Mouse (Mus musculus) hindbrain, embryonic 13.5 days (tissue): ENCODE data around the gene Dmkn. TPM values are rescaled to one million over a fixed set of nuclear protein-coding genes. Genes with fewer than 3 reads are reported as not detected.
"Not testable (repeated sequence)": the region's sequence is repeated elsewhere in the genome, so short reads cannot be mapped to it uniquely, and the experiment has no call there.

Experiments used
- ATAC-seq: fragments of 200-750 bp; cut with Nextera tagmentation; 2 replicates; pipeline ENCODE4 v1.8.0; 2017; ENCODE audit warnings: moderate TSS enrichment; ENCODE audit not compliant: low FRiP score
- H3K27ac ChIP-seq: fragments of 300-500 bp; sonication (generic); 2 replicates; pipeline ENCODE4 v1.5.1; 2015; ENCODE audit warnings: inconsistent platforms, mild to moderate bottlenecking, moderate library complexity
- H3K27me3 ChIP-seq: fragments of 300-500 bp; sonication (generic); 2 replicates; pipeline ENCODE4 v1.6.1; 2015; ENCODE audit warnings: mild to moderate bottlenecking, inconsistent platforms
- H3K36me3 ChIP-seq: fragments of 300-500 bp; sonication (generic); 2 replicates; pipeline ENCODE4 v1.6.1; 2015; ENCODE audit warnings: mild to moderate bottlenecking, inconsistent platforms
- H3K4me1 ChIP-seq: fragments of 300-500 bp; sonication (generic); replicated peaks from 2 replicates; pipeline ENCODE4 v1.6.1; 2015; ENCODE audit warnings: inconsistent platforms
- H3K4me2 ChIP-seq: fragments of 300-500 bp; sonication (generic); 2 replicates; pipeline ENCODE4 v1.6.1; 2015; ENCODE audit warnings: inconsistent platforms, mild to moderate bottlenecking, moderate library complexity
- H3K4me3 ChIP-seq: fragments of 300-500 bp; sonication (generic); 2 replicates; pipeline ENCODE4 v1.5.1; 2015; ENCODE audit warnings: mild to moderate bottlenecking, inconsistent platforms
- H3K9ac ChIP-seq: fragments of 300-500 bp; sonication (generic); 2 replicates; pipeline ENCODE4 v1.6.1; 2015; ENCODE audit warnings: mild to moderate bottlenecking, inconsistent platforms
- H3K9me3 ChIP-seq: fragments of 300-500 bp; sonication (generic); 2 replicates; pipeline ENCODE4 v1.6.1; 2016; ENCODE audit warnings: inconsistent platforms
- WGBS: fragments of 180-500 bp; shearing (Covaris S2); methylation state at CpG from one replicate; pipeline ENCODE4 v1.1.7; 2015; 5-methylcytosine and 5-hydroxymethylcytosine counted together
- polyA plus RNA-seq: library from polyadenylated mRNA; unstranded; fragments of >200 nt; fragmentation: Nextera tagmentation; extraction: Ambion mirVana; gene quantifications from 2 replicates; pipeline ENCODE4 v1.2.1, GENCODE M21; 2015

Gene Dmkn
- polyA plus RNA-seq, 1 experiment from 2014 or later, result 0.52 TPM

GRCm38 (mm10) chr7:30824306-30824705 is 60.8 kb downstream of the Dmkn start:
- Histone ChIP-seq H3K9ac (no peak overlapping the region), H3K27me3 (no peaks in the 10 kb centered on the region), H3K27ac (no peak overlapping the region), H3K4me1 (no peaks in the 10 kb centered on the region), H3K4me3 (no peak overlapping the region), H3K4me2 (no peak overlapping the region), H3K36me3 (no peaks in the 10 kb centered on the region), H3K9me3 (no peaks in the 10 kb centered on the region)
- ATAC-seq, result no peak
- WGBS, result 98% methylated on average over 3 of the region's 3 CpGs

- ATAC-seq, result no peak
- Histone ChIP-seq H3K9ac (no peak overlapping the region), H3K4me2 (no peak overlapping the region), H3K4me3 (no peak overlapping the region), H3K27ac (no peak overlapping the region), H3K27me3 (no peaks in the 10 kb centered on the region), H3K9me3 (no peaks in the 10 kb centered on the region), H3K4me1 (no peaks in the 10 kb centered on the region), H3K36me3 (no peaks in the 10 kb centered on the region)
- 95% methylated on average over 10 of the region's 10 CpGs for WGBS
Observed at GRCm38 (mm10) chr7:30826660-30827059, 63.1 kb downstream of the Dmkn start.

- not testable (repeated sequence) for H3K36me3 ChIP-seq, H3K4me1 ChIP-seq, H3K4me3 ChIP-seq, H3K27me3 ChIP-seq, H3K4me2 ChIP-seq, H3K27ac ChIP-seq, H3K9me3 ChIP-seq, H3K9ac ChIP-seq, ATAC-seq
Observed at GRCm38 (mm10) chr7:30828871-30829270, 65.3 kb downstream of the Dmkn start.

- 67% methylated on average over 3 of the region's 3 CpGs for WGBS
- H3K9ac ChIP-seq, result no peak overlapping the region
- ATAC-seq, result no peak
- no peaks in the 10 kb centered on the region for H3K9me3 ChIP-seq
- no peak overlapping the region for H3K4me3 ChIP-seq
- no peak overlapping the region for H3K4me2 ChIP-seq
- no peaks in the 10 kb centered on the region for H3K27me3 ChIP-seq
- H3K36me3 ChIP-seq, result no peaks in the 10 kb centered on the region
- no peak overlapping the region for H3K27ac ChIP-seq
- no peaks in the 10 kb centered on the region for H3K4me1 ChIP-seq
Observed at GRCm38 (mm10) chr7:30829428-30829827, 65.9 kb downstream of the Dmkn start.

Other genes with a start within 250 kb of the Dmkn start
- 103 and 111 TPM in 2 replicates for gene Arhgap33, start 228.7 kb upstream of the Dmkn start, polyA plus RNA-seq
- gene Hspb6, start 211.6 kb upstream of the Dmkn start, polyA plus RNA-seq, result 7.8 and 7.9 TPM in 2 replicates
- gene Proser3, start 211.5 kb upstream of the Dmkn start, polyA plus RNA-seq, result 8.1 and 8.4 TPM in 2 replicates
- 51.7 and 57.9 TPM in 2 replicates for gene Lin37, start 203.9 kb upstream of the Dmkn start, polyA plus RNA-seq
- 98.9 and 105 TPM in 2 replicates for gene U2af1l4, start 200.5 kb upstream of the Dmkn start, polyA plus RNA-seq
- gene Gm49396, start 200.4 kb upstream of the Dmkn start, polyA plus RNA-seq, result 15.4 and 19.8 TPM in 2 replicates
- gene Psenen, start 200.1 kb upstream of the Dmkn start, polyA plus RNA-seq, result 134 and 139 TPM in 2 replicates
- 5.3 and 6.1 TPM in 2 replicates for gene Igflr1, start 198.3 kb upstream of the Dmkn start, polyA plus RNA-seq
- 10.7 and 11.3 TPM in 2 replicates for gene Kmt2b, start 175.0 kb upstream of the Dmkn start, polyA plus RNA-seq
- 0.21 and 0.25 TPM in 2 replicates for gene Zbtb32, start 164.8 kb upstream of the Dmkn start, polyA plus RNA-seq
- 0.49 and 0.63 TPM in 2 replicates for gene Upk1a, start 150.9 kb upstream of the Dmkn start, polyA plus RNA-seq
- gene Cox6b1, start 137.6 kb upstream of the Dmkn start, polyA plus RNA-seq, result 1,107 TPM in 2 replicates
- not detected in 2 replicates for gene Etv2, start 127.9 kb upstream of the Dmkn start, polyA plus RNA-seq
- 137 and 140 TPM in 2 replicates for gene Rbm42, start 113.4 kb upstream of the Dmkn start, polyA plus RNA-seq
- gene Haus5, start 98.8 kb upstream of the Dmkn start, polyA plus RNA-seq, result 23.2 and 27.1 TPM in 2 replicates
- not detected in 2 replicates for gene Pmis2, start 92.2 kb upstream of the Dmkn start, polyA plus RNA-seq
- not detected in 2 replicates for gene 2200002J24Rik, start 64.8 kb upstream of the Dmkn start, polyA plus RNA-seq
- gene Atp4a, start 51.5 kb upstream of the Dmkn start, polyA plus RNA-seq, result 1.2 and 1.6 TPM in 2 replicates
- gene Tmem147, start 34.2 kb upstream of the Dmkn start, polyA plus RNA-seq, result 232 and 243 TPM in 2 replicates
- 1.3 and 1.7 TPM in 2 replicates for gene Gapdhs, start 20.1 kb upstream of the Dmkn start, polyA plus RNA-seq
- gene Sbsn, start 12.3 kb upstream of the Dmkn start, polyA plus RNA-seq, result 1.3 and 1.7 TPM in 2 replicates
- gene Krtdap, start 24.1 kb downstream of the Dmkn start, polyA plus RNA-seq, result 1.1 TPM in 1 of 2 replicates, not detected in the other
- 0.22 TPM in 1 of 2 replicates, not detected in the other for gene Ffar2, start 60.0 kb downstream of the Dmkn start, polyA plus RNA-seq
- gene Ffar3, start 92.4 kb downstream of the Dmkn start, polyA plus RNA-seq, result 0.13 TPM in 1 of 2 replicates, not detected in the other
- not detected in 2 replicates for gene Ffar1, start 97.8 kb downstream of the Dmkn start, polyA plus RNA-seq
- gene Cd22, start 116.6 kb downstream of the Dmkn start, polyA plus RNA-seq, result not detected in 2 replicates
- 1.7 and 1.9 TPM in 2 replicates for gene Mag, start 151.1 kb downstream of the Dmkn start, polyA plus RNA-seq
- not detected in 2 replicates for gene Hamp2, start 160.9 kb downstream of the Dmkn start, polyA plus RNA-seq
- gene Hamp, start 180.3 kb downstream of the Dmkn start, polyA plus RNA-seq, result not detected in 2 replicates
- gene Usf2, start 193.0 kb downstream of the Dmkn start, polyA plus RNA-seq, result 25.9 and 26.0 TPM in 2 replicates
- gene Lsr, start 209.7 kb downstream of the Dmkn start, polyA plus RNA-seq, result 17.2 and 18.8 TPM in 2 replicates
- 0.96 and 0.97 TPM in 2 replicates for gene Fam187b, start 210.0 kb downstream of the Dmkn start, polyA plus RNA-seq